Mouse (Mus musculus) cerebral cortex, adult 2 months (tissue): ENCODE measurements around the gene Ccr7.

ENCODE experiments used
- WGBS: fragments of 180-500 bp; shearing (Covaris S2); methylation state at CpG from one replicate; pipeline ENCODE4 v1.1.7; 2018; 5-methylcytosine and 5-hydroxymethylcytosine counted together

The Ccr7 gene

DNA sequence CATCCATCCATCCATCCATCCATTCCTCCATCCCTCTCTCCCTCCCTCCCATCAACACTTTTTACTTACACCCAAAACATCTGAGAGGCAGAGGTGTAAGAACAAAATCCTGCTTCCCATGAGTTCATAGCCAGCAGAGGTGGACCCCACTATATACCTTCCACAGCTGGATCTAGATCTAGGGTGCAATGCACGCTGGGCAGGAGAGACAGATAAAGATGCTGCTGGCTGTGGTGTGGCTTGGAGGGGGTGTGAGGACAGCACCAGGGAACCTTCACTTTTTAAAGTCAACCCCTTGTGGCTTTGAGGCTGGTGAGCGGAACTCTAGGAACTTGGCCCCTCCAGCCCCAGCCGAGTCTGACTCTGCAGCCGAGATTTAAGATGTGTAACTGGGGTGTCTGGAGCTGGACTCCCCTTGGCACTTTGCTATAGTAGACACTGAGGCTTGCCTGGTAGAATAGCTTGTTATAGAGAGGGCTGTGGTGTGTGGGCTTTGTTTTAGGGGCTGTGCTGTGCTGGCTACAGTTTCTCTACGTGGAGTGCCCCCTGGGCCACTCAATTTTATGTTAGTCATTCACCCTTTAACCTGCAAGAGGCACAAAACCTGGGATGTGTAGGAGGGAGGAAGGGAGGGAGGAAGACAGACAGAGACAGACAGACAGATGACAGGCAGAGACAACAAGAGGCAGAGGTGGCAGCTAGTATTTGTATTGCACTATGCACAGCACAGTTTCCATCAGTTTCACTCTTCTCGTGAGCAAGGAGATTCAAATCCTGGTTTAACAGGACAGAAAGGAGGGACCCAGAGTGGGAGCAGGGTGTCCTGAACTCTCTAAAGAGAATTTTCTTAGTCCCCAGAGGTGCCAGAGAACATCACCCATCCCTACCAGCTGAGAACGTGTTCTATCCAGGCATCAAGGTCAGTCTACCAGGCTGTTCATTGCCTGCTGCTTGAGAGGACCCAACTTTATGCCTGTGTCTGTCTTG lies 817 bp downstream of the Ccr7 start:
- 86% methylated on average over 7 of the region's 7 CpGs for WGBS

DNA sequence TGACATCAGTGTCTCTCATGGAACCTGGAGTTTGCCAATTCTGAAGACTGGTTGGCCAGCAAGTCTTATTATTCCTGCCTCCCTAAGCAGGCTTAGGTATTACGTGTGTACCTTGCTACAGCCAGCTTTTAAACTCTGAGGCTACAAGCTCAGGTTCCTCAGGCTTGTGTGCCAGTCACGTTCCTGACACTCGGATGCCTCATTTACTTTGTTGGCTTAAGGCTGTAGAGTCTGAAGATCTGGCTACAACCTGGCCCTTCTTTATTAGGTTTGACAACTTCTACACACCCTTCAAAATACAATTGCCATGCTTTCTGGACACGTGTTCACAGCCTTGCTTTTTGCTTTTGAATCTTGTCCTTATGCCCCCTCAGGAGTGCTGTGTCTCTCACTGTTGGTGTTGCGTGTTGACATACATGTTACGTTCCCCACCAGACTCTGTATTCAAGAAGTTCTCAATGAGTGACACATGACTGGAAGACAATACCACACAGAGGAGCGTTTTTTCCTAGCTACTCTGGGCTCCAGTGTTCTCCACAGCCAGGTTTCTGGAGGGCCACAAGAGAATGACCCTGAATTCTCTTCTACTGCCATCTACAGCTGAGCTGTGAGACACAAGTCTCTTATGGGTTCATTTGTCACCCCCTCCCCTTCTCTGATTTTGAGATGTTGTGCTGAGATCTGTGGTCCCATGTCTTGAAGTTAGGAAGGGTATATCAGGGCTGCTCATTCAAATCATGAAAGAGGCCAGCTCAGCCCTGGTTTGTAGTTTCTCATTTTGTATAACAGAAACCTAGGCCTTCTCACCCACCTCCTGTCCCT lies 2.3 kb downstream of the Ccr7 start:
- 87% methylated on average over 7 of the region's 7 CpGs for WGBS

GRCm38 (mm10) chr11:99151333-99151930 lies 3.4 kb downstream of the Ccr7 start:
- WGBS, result 81% methylated on average over 11 of the region's 11 CpGs

GRCm38 (mm10) chr11:99150889-99151288 lies 4.0 kb downstream of the Ccr7 start:
- WGBS, result 69% methylated on average over 7 of the region's 7 CpGs

DNA sequence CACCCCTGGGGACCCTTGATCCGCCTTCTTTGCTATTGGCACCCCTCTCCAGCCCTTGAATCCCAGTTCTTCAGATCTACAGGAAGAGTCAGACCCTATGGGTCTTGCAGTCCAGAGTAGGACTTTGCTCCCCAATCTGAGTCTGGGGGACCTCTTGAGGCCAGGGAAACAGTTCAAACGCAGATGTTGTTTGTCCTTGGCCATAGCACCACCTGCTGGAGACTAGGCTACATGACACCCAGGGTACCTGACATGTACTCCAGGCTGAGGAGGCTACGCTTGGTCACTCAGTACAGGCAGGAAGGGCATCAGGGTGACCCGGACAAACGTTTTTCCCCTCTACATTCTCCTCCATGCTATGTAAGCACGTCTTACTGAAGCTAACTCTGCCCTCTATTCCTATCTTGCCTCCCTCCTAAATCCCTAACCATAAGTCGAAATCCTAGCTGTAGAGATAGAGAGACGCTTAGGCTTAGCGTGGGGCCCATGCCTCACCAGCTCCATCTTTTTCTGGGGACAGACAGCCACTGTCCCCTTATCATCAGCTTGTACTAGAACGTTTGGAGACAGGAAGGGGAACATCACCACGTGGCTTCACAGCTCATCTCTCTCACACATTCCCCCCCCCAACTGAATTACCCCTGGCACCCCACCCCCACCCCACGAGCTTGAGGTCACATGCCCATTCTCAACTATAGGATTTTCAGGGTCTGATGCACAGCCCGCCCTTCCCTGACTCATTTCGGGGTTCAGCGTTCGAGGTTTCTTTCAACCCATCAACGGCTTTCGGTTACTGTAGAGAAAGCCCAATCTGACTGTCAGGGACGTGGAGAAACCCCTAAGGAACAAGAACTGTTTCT lies 4.7 kb downstream of the Ccr7 start:
- 50% methylated on average over 19 of the region's 19 CpGs for WGBS

GRCm38 (mm10) chr11:99148896-99149703 lies 5.8 kb downstream of the Ccr7 start:
- 22% methylated on average over 16 of the region's 16 CpGs for WGBS

- 74% methylated on average over 8 of the region's 8 CpGs for WGBS
Measured at GRCm38 (mm10) chr11:99148400-99148799, 6.5 kb downstream of the Ccr7 start.

GRCm38 (mm10) chr11:99147920-99148289 lies 7.0 kb downstream of the Ccr7 start:
- 62% methylated on average over 4 of the region's 4 CpGs for WGBS

GRCm38 (mm10) chr11:99147041-99147919 lies 7.6 kb downstream of the Ccr7 start:
- WGBS, result 47% methylated on average over 17 of the region's 17 CpGs

GRCm38 (mm10) chr11:99146558-99146957 lies 8.3 kb downstream of the Ccr7 start:
- 76% methylated on average over 6 of the region's 6 CpGs for WGBS

GRCm38 (mm10) chr11:99145765-99146164 lies 9.1 kb downstream of the Ccr7 start:
- 90% methylated on average over 16 of the region's 16 CpGs for WGBS

DNA sequence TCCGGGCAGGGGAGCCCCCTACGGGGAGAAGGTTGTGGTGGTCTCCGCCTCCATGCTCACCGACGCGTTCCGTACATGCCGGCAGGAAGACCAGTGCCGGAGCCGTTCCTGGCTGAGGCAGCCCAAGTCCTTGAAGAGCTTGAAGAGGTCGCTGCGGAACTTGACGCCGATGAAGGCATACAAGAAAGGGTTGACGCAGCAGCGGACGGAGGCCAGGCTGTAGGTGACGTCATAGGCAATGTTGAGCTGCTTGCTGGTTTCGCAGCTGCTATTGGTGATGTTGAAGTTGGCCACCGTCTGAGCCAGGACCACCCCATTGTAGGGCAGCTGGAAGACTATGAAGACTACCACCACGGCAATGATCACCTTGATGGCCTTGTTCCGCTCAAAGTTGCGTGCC lies 9.9 kb downstream of the Ccr7 start:
- WGBS, result 93% methylated on average over 23 of the region's 23 CpGs

DNA sequence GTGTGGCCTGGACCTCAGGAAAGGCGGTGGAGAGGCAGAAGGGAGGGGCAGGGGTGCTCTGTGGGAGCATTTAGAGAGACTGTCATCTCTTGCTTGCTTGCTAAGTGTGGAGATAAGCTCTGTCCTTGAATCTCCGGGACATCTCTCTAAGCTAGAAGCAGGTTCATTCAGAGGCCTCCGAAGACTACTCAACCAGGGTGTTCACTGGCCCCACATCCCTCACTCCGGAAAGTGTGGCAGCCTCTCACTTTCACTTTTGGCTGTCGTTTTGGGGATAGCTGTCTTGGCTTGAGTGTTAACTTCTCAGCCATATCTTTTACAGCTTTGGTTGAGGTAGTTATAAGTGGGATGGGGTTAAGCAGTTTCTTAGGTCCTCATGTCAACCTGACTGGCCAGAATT lies 10.4 kb downstream of the Ccr7 start:
- 75% methylated on average over 5 of the region's 5 CpGs for WGBS

- WGBS, result 86% methylated on average over 16 of the region's 16 CpGs
Measured at GRCm38 (mm10) chr11:99143123-99144082, 11.5 kb downstream of the Ccr7 start.

DNA sequence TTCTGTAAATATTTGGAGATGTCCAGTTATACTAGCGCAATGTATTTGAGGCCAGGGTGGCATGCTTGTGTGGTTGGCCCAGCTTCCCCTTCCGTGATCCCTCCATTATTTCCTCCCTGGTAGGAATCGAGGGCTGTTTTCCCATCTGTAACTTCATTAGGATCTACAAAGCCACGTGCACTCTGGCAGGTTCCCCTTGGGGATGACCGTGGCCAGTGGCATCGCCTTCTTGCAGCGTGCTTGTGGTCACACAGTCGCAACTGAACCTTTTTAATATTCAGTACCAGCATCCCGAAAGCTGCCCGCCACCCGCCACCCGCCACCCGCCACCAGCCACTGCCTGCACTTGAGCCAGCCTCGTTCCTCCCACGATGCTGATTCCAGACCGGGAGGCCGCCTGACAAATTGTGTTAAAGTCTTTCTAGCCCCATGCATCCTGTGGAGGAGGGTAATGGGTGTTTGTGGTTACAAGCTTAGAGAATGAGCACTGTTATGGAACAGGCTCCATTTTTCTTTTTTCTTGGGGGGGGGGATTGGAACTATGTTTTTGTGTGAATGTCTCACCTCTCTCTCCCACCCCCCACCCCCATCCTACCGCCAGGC lies 12.3 kb downstream of the Ccr7 start:
- 46% methylated on average over 18 of the region's 18 CpGs for WGBS

- WGBS, result 92% methylated on average over 6 of the region's 6 CpGs
Measured at GRCm38 (mm10) chr11:99142046-99142445, 12.8 kb downstream of the Ccr7 start.

DNA sequence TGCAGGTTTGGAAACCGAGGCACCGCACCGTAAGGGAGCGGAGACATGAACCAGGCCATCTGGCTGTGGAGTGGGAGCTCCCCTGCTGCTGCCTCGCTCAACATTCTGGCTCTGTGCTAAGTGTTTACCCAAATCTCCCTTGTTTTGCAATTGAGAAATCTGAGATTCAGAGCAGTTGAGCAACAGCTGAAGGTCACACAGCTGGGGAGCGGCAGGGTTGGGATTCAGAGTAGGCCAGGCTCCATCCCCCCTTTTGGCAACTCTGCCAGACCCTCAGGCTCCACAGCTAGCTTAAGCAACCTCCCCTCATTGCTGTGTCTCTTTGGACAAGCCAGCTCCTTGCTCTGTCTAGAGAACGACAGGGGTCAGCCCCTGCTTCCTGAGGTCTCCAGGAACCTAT lies 13.3 kb downstream of the Ccr7 start:
- 52% methylated on average over 7 of the region's 7 CpGs for WGBS

DNA sequence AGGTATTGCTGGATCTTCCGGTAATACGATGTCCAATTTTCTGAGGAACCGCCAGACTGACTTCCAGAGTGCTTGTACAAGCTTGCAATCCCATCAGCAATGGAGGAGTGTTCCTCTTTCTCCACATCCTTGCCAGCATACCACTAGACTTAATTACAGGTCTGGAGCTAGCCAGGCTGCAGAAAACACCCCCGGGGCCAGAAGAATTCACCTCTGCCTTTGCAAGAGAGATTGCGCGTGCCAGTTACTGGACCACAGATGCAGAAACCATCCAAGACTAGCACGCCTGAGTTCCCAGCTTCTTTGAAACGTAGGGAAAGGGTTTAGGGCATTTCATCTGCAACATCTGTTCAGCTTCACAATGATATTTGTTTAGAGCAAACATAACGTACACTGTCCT lies 15.9 kb downstream of the Ccr7 start:
- 89% methylated on average over 9 of the region's 9 CpGs for WGBS
